Mouse (Mus musculus) heart, postnatal 0 days (tissue): ENCODE measurements at regions not wholly inside any gene's neighbourhood (a gene's known extent, or its start where the extent isn't known, plus 50 kb on each side); places are given as distances from the start of the nearest gene placed in this dataset.

Source experiments
- CTCF ChIP-seq: IDR thresholded peaks from 2 replicates; pipeline ENCODE4 v1.5.1; 2016; ENCODE audit warnings: antibody characterized with exemption, control low read depth, low read depth
- EP300 ChIP-seq: IDR thresholded peaks from 2 replicates; pipeline ENCODE4 v1.6.1; 2016; ENCODE audit warnings: antibody characterized with exemption, low read depth

DNA sequence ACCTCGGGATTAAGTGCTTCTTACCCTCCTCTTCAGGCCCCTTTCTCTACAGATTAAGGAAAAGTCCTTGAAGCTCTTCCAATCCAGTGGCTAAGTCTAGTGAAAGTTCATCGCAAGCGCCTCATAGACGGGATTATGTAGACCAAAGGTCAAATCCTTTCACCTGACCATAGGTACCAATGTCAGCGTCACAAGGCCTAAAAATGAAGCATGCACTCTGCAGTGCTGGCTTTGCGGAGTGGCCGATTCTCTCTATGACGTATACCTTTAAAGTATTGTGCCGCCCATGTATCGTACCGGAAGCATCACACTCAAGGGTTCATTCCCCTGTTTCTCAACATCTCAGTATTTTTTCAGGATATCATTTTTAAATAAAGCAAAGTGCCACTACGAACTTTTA, 100.5 kb upstream of the Npvf start:
- TF ChIP-seq CTCF: no peak
- TF ChIP-seq EP300: no peak
